18 mouse cellular contexts compared by ENCODE assay signal in genomic region chr6:67057991-67058696, GRCm38 (mm10). TPM values are rescaled to one million over a fixed set of nuclear protein-coding genes. Genes with fewer than 3 reads are reported as not detected.
A peak's percentile ranks its signal among the peaks of the same experiment; 100 is the strongest.
DNase-seq lines count a peak whose midpoint lies in the region; ATAC-seq lines count a peak whose summit lies in the region.
"Had no signal": no experiment of that assay in that cellular context is flagged by ENCODE, and none has a peak within 500 bp of the region (broad histone marks: within the 10 kb centered on the region; RNA-seq: fewer than 3 reads in every experiment).

No protein-coding gene starts in this region.

- H3K4me2 ChIP-seq in heart, embryonic 12.5 days: no peak overlapping the region
- peak overlapping the region; percentile 10 for H3K4me2 ChIP-seq in liver, embryonic 16.5 days (ENCODE audit: low read depth, low read length)
- H3K4me2 ChIP-seq in forebrain, embryonic 12.5 days: no peak overlapping the region
- H3K4me2 ChIP-seq: embryonic facial prominence, embryonic 15.5 days; forebrain, embryonic 15.5 days; hindbrain, embryonic 13.5 days; limb, embryonic 12.5 days; neural tube, embryonic 12.5 days had no signal

- ATAC-seq in heart, embryonic 12.5 days (ENCODE audit: insufficient number of reproducible peaks, low FRiP score): peak; percentile 59
- ATAC-seq in erythroid progenitor cell, adult 5-6 weeks (replicated peaks; ENCODE audit: low FRiP score, poor library complexity, severe bottlenecking): peak; percentile 88
- peak; percentile 89 for ATAC-seq in liver, embryonic 16.5 days (ENCODE audit: low read depth)
- no peak for ATAC-seq in forebrain, embryonic 12.5 days (ENCODE audit: low FRiP score)
- ATAC-seq: forebrain, embryonic 15.5 days had no signal

- H3K4me1 ChIP-seq in heart, embryonic 12.5 days (replicated peaks): no peaks in the 10 kb centered on the region
- peaks cover 32% of the 10 kb centered on the region for H3K4me1 ChIP-seq in liver, embryonic 16.5 days (ENCODE audit: control insufficient read depth, low read depth, low read length)
- H3K4me1 ChIP-seq in forebrain, embryonic 12.5 days: no peaks in the 10 kb centered on the region
- H3K4me1 ChIP-seq: embryonic facial prominence, embryonic 15.5 days; forebrain, embryonic 15.5 days; hindbrain, embryonic 13.5 days; limb, embryonic 12.5 days; neural tube, embryonic 12.5 days had no signal

- H3K9me3 ChIP-seq in heart, embryonic 12.5 days (replicated peaks): no peaks in the 10 kb centered on the region
- no peaks in the 10 kb centered on the region for H3K9me3 ChIP-seq in liver, embryonic 16.5 days (replicated peaks; ENCODE audit: control insufficient read depth, low read length)
- no peaks in the 10 kb centered on the region for H3K9me3 ChIP-seq in forebrain, embryonic 12.5 days
- H3K9me3 ChIP-seq: embryonic facial prominence, embryonic 15.5 days; forebrain, embryonic 15.5 days; hindbrain, embryonic 13.5 days; limb, embryonic 12.5 days; neural tube, embryonic 12.5 days had no signal

- H3K27me3 ChIP-seq in heart, embryonic 12.5 days (replicated peaks): no peaks in the 10 kb centered on the region
- H3K27me3 ChIP-seq in liver, embryonic 16.5 days (ENCODE audit: control insufficient read depth, insufficient read depth, low read depth, low read length): no peaks in the 10 kb centered on the region
- no peaks in the 10 kb centered on the region for H3K27me3 ChIP-seq in forebrain, embryonic 12.5 days
- H3K27me3 ChIP-seq: CH12.LX; embryonic facial prominence, embryonic 15.5 days; forebrain, embryonic 15.5 days; hindbrain, embryonic 13.5 days; limb, embryonic 12.5 days; neural tube, embryonic 12.5 days had no signal

- intact Hi-C loops in heart, postnatal 36 days (cut with DNase I): no loop called here

- no peak for DNase-seq in heart, postnatal 36 days
- peak; percentile 81 for DNase-seq in MEL-GATA-1-ER (ENCODE audit: extremely low read depth, low read depth)
- no peak for DNase-seq in embryo, embryonic 9.5 days (ENCODE audit: extremely low spot score)
- DNase-seq in lung, postnatal 25 days (ENCODE audit: low spot score): no peak
- DNase-seq: adrenal gland, postnatal 14 days; cerebellum, adult 9-11 months; kidney, postnatal 10 days had no signal

- WGBS in heart, embryonic 12.5 days: 65% methylated on average over 7 of the region's 7 CpGs
- 34% methylated on average over 7 of the region's 7 CpGs for WGBS in liver, embryonic 16.5 days (ENCODE audit: insufficient replicate concordance)
- WGBS in forebrain, embryonic 12.5 days: 94% methylated on average over 7 of the region's 7 CpGs

- no peak overlapping the region for H3K27ac ChIP-seq in heart, embryonic 12.5 days (ENCODE audit: poor library complexity, severe bottlenecking)
- H3K27ac ChIP-seq in liver, embryonic 16.5 days (ENCODE audit: low read length): peak overlapping the region; percentile 66
- no peak overlapping the region for H3K27ac ChIP-seq in forebrain, embryonic 12.5 days
- H3K27ac ChIP-seq: embryonic facial prominence, embryonic 15.5 days; forebrain, embryonic 15.5 days; hindbrain, embryonic 13.5 days; left cerebral cortex, adult 2 months; limb, embryonic 12.5 days; neural tube, embryonic 12.5 days had no signal

- no peaks in the 10 kb centered on the region for H3K36me3 ChIP-seq in heart, embryonic 12.5 days
- no peaks in the 10 kb centered on the region for H3K36me3 ChIP-seq in liver, embryonic 16.5 days (ENCODE audit: control insufficient read depth, insufficient read depth)
- no peaks in the 10 kb centered on the region for H3K36me3 ChIP-seq in forebrain, embryonic 12.5 days (replicated peaks)
- H3K36me3 ChIP-seq: embryonic facial prominence, embryonic 15.5 days; forebrain, embryonic 15.5 days; hindbrain, embryonic 13.5 days; limb, embryonic 12.5 days; neural tube, embryonic 12.5 days had no signal

- H3K4me3 ChIP-seq in heart, embryonic 12.5 days: no peak overlapping the region
- H3K4me3 ChIP-seq in liver, embryonic 16.5 days (ENCODE audit: low read depth, low read length): no peak overlapping the region
- H3K4me3 ChIP-seq in forebrain, embryonic 12.5 days (replicated peaks): no peak overlapping the region
- H3K4me3 ChIP-seq: embryonic facial prominence, embryonic 15.5 days; forebrain, embryonic 15.5 days; hindbrain, embryonic 13.5 days; left cerebral cortex, adult 2 months; limb, embryonic 12.5 days; neural tube, embryonic 12.5 days had no signal

- no peak overlapping the region for H3K9ac ChIP-seq in heart, embryonic 12.5 days
- H3K9ac ChIP-seq in liver, embryonic 16.5 days (ENCODE audit: low read depth, low read length): no peak overlapping the region
- no peak overlapping the region for H3K9ac ChIP-seq in forebrain, embryonic 12.5 days
- H3K9ac ChIP-seq: embryonic facial prominence, embryonic 15.5 days; forebrain, embryonic 15.5 days; hindbrain, embryonic 13.5 days; limb, embryonic 12.5 days; neural tube, embryonic 12.5 days had no signal

RNA-seq across cellular contexts. Expression of gene Gadd45a, which starts 20.9 kb away (rescaled TPM):
- 11.9 and 12.7 TPM in 2 replicates for polyA plus RNA-seq in heart, embryonic 12.5 days (2016; fragmentation: Nextera tagmentation; extraction: Ambion mirVana)
- total RNA-seq in heart, postnatal 36 days (2021): 10 to 100 TPM; 23.4 to 25.7 TPM
- total RNA-seq in erythroid progenitor cell, adult 5-6 weeks (2015; ENCODE audit: low replicate concordance): 113 and 203 TPM in 2 replicates
- 152 and 192 TPM in 2 replicates for total RNA-seq in erythroid progenitor cell, adult 5-6 weeks (2017; ENCODE audit: low replicate concordance)
- polyA plus RNA-seq in liver, embryonic 16.5 days (2015; fragmentation: Nextera tagmentation; extraction: Ambion mirVana): 54.4 and 56.6 TPM in 2 replicates
- 20.6 and 27.0 TPM in 2 replicates for polyA plus RNA-seq in forebrain, embryonic 12.5 days (2016; fragmentation: Nextera tagmentation; extraction: Ambion mirVana)
